Mouse (Mus musculus): Measurements from ENCODE around the gene Wnt6.

Gene Wnt6

DNA sequence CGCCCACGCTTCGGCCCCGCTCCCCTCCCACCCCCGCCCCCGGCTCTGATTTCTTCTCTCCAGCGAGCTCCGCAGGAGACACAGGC, at the start of gene Wnt6:
TSS of gene Wnt6 (plus strand) at position 48 of the 86 bp plus-strand sequence.
- no peak for DNase-seq

GRCm38 (mm10) chr1:74723748-74724147, 47.9 kb upstream of the Wnt6 start:
- DNase-seq: peak; percentile 18

GRCm38 (mm10) chr1:74726114-74726513, 45.6 kb upstream of the Wnt6 start:
- no peak for DNase-seq

- DNase-seq: no peak
Measured at GRCm38 (mm10) chr1:74726674-74727073, 45.0 kb upstream of the Wnt6 start.

- no peak for DNase-seq
Measured at GRCm38 (mm10) chr1:74728446-74728845, 43.2 kb upstream of the Wnt6 start.

- DNase-seq: no peak
Measured at GRCm38 (mm10) chr1:74736977-74737376, 34.7 kb upstream of the Wnt6 start.

DNA sequence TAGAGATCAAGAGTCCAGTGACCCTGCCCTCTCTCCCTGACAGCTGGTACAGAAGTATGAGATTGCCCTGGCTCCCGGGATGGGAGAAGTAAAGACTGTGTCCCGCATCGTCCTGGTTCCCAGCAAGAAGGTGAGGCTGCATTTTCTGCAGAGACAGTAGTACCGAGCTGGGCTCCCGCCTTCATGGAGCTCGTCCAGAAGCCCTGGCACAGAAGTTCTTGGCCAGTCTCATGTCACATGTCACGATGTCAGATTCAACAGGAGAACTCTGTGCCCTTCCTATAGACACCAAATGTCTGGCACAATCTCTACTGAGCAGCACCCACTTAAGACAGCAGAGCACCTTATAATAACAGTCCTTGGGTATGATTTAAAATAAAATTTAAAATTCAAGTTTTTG, 34.2 kb upstream of the Wnt6 start:
- no peak for DNase-seq

DNA sequence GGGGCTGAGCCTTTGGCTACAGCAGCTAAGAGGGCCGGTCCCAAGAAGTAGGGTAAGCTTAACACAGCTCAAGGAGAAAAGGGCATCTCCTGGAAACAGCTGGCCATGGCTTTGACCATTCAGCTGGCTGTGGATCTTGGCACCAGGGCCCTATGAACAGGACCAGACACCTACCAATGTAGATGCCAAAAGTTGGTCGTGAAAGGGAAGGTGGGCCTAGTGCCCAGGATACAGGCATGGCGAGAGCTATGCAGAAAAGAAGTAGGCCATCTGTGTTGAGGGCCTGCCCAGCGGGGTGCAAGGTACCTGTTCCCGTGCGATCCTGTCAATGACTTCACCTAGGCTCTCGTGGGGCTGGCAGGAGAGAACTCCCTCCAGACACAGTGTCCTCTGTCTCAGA, 30.8 kb upstream of the Wnt6 start:
- no peak for DNase-seq

- DNase-seq: no peak
Measured at GRCm38 (mm10) chr1:74747335-74747734, 24.4 kb upstream of the Wnt6 start.

DNA sequence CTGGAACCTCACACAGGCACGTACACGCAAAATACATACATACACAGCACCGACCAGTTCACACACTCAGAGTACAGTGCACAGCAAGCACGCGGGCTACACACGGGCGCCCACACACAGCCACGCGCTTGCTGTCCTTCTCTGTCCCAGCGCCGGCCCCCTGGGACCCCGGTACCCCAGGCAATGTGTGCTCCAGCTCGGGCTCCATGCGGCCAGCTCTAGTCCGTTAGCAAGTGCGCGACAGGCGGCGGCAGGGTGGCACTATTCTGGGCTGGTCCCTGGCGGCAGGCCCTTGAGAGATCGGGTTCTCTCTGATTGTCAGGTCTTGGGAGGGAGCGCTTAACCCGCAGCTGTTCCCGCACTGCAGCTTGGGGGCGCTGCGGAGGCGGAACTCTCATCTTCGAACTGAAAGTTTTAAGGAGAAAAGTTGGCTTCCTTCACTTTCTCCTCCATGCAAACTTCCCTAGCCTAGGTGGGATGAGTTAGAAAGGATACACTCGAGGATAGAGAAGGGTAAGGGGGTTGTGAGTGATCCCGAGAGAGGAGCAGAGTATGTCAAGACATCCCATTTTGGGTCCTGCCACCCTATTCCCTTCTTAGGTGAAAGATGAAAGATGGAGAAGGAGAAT, 22.9 kb upstream of the Wnt6 start, which contains the start of gene Prkag3:
TSS of gene Prkag3 (minus strand) at position 579 of the 629 bp plus-strand sequence.
- DNase-seq: peak; percentile 52

DNA sequence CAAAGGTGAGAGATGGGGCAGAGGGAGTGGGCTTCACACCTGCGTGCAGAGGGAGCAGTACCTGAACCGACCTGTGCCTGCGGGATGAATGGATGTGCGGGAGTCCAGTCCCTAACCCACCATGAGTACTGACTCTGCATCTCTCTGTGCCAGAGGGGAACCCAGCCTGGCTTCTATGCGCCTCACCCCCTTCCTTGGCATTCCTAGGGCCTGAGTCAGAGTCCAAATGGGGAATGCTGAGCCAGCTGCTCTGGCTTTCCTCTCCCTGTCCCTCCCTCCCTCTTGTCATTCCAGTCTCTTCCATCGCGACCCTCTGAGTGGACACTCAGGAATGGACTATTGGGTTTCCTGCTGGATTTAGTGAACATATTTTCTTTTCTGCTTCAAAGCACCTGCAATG, 22.4 kb upstream of the Wnt6 start:
- no peak for DNase-seq

GRCm38 (mm10) chr1:74750683-74751082, 21.0 kb upstream of the Wnt6 start:
- no peak for DNase-seq

DNA sequence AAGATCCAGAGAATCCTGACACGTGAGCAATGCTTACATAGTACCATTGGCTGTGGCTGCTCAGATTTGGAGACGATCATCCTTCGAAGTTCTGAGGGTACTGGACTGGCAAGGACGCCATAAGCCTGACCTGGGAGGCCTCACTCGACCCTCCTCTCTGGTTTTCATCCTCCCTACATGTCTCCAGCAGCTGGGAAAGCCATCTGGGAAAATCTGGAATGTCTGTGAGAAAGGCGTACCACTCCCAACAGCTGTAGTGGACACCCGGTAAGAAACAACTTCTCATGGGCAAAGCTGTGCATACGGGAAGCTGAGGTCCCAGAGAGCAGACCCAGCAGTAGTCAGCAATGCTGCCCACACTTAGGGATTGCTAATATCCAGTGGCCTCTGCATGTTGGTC, 19.5 kb upstream of the Wnt6 start:
- no peak for DNase-seq

- DNase-seq: no peak
Measured at GRCm38 (mm10) chr1:74752833-74753232, 18.9 kb upstream of the Wnt6 start.

GRCm38 (mm10) chr1:74753266-74753974, 18.3 kb upstream of the Wnt6 start:
- DNase-seq: no peak

GRCm38 (mm10) chr1:74754175-74754785, 17.4 kb upstream of the Wnt6 start:
- no peak for DNase-seq

- DNase-seq: no peak
Measured at GRCm38 (mm10) chr1:74759773-74760172, 11.9 kb upstream of the Wnt6 start.

DNA sequence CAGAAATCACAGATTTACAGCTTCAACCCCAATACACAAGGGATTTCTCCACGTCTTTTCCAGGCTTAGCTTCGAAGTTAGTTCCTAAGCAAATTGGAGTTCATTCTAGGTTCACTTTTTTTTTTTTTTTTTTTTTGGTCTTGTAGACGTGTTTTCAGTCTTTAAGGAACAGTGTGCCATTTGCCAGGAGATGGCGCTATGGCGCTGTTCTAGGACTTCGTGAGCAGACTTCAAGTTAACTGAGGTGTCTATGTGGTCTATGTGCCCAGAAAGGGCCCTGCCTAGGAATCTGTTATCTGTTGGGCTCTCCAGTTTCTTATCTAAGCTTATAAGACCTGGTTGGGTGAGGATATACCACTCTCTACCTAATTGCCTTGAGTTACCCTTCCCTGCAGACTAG, 8.6 kb upstream of the Wnt6 start:
- peak; percentile 67 for DNase-seq

DNA sequence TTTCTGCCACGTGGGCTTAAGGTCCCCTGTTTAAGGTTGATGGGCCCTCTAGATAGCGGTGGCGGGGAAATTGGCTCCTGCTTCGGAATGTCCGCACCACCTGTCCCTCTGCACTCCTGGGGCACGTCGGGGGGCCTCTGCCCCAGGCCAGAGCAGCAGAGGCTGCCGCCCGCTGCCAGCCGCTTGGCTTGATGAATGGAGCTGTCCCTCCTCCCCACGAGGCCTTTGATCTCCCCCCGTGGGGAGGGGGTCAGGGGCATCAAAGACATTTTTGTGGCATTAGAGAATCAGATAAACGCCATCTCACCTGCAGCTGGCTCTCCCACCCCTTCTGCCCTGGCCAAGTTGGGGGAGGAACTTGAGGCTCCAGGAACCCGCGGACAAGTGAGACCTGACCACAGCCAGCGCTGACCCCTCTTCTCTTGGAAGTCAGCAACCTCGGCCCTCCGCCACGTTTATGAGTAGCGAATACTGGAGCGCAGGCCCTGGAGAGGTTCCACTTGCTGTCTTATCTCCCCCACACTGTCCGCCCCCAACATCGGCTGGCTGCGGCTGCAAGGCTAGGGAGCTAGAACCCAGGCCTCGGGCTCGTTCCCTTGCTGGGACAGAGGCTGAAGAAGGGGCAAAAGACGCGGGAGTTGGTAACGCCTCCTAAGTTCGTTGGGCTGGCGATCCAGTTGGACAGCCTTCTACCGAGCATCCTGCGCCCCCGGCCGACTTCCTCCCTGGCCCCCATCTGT, 795 bp upstream of the Wnt6 start:
- DNase-seq: no peak

- DNase-seq: no peak
Measured at GRCm38 (mm10) chr1:74771467-74771844, 236 bp upstream of the Wnt6 start.

DNA sequence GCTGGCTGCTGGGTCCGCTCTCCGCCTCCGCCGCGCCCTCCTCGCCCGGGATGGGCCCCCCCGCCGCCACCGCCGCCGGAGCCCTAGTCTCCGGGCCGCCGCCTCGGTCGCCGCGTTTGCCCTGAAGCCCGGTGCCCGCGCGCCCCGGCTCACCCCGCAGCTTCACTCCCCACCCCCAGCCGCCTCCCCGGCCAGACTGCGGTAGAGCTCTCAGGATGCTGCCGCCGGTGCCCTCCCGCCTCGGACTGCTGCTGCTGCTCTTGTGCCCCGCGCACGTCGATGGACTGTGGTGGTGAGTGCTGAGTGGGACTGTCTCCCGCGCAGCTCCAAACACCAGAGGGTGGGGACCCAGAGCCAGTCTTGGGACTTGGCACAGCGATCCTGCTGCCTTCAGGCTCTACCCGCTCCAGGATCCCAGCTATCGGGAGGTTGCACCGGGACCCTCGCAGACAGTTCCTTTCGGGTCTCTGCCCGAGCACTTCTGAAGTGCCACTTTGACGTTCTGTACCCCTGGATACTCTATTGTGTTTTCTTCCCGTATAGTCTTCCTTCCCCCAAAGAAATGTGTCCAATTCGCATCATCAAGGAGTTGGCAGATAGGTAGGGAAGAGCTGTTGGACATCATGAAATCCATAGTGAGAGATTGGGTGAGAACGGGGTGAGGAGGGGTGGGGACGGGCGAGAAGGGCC, 384 bp downstream of the Wnt6 start:
- no peak for DNase-seq

GRCm38 (mm10) chr1:74773136-74773535, 1.4 kb downstream of the Wnt6 start:
- DNase-seq: peak; percentile 74

GRCm38 (mm10) chr1:74774062-74774461, 2.4 kb downstream of the Wnt6 start:
- DNase-seq: no peak

- no peak for DNase-seq
Measured at GRCm38 (mm10) chr1:74775816-74776215, 4.1 kb downstream of the Wnt6 start.
